Mouse (Mus musculus): ENCODE data around the gene Frat2.

DNA sequence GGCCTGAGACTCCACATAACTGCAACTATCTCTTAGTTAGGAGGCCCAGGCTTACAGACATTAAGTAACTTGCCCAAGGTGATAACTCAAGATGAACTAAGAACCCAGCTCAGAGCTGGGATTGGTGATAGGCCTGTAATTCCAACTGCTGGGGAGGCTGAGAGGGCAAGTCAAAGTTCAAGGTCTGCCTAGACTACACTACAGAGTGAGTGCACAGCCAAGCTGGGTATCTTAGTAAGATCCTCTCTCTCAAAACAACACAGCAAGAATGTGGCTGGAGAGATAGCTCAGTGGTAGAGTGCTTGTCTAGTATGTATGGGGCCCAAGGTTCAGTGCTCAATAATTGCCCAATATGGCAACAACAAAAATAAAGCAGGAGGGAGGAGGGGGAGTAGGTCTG lies 40.3 kb upstream of the Frat2 start:
- TF ChIP-seq CTCF (IDR thresholded peaks at IDR 0.05; ENCODE audit: extremely low read depth, insufficient read length, insufficient replicate concordance, low read depth, low read length) (no peak), POLR2A (IDR thresholded peaks at IDR 0.05; ENCODE audit: low read depth, low read length) (no peak)
